Mouse (Mus musculus): ENCODE measurements at regions not wholly inside any gene's neighbourhood (a gene's known extent, or its start where the extent isn't known, plus 50 kb on each side); places are given as distances from the start of the nearest gene placed in this dataset.
A peak's percentile ranks its signal among the peaks of the same experiment; 100 is the strongest.

DNA sequence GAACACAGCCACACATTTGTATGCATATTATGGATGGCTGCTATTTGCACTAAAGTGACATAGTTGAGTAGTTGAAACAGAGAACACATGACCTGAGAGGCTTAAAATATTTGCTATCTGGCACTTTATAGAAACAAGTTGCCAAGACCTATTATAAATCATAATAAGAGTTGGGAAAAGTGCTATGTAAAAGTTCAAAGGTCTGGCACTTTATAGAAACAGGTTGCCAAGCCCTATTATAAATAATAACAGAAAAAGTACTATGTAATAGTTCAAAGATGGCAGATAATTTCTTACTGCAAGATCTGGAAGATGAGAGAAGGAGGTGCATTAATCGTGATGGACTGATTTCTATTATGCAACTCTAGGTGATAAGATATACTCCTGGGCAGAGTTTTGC lies 320.2 kb downstream of the Tfap2b start:
- DNase-seq (ENCODE audit: extremely low spot score): no peak

DNA sequence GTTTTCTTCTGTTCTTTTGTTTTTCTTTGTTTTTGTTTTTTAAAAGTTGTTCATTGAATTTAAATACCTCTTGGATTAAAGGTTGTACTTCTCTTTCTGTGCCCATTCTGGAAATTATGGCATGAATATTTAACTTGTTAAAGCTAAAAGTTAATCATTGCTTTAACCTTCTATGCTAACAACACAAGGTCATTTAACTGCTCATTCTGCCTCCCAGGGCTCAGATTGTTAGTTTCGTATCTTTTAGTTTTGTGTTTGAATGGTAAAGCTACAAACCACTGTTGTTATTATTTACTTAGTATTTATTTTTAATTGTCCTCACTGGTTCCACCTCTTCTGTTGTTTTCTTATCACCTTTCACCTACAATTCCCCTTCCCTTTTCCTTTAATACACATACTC lies 322.7 kb downstream of the Tfap2b start:
- no peak for DNase-seq (ENCODE audit: extremely low spot score)

DNA sequence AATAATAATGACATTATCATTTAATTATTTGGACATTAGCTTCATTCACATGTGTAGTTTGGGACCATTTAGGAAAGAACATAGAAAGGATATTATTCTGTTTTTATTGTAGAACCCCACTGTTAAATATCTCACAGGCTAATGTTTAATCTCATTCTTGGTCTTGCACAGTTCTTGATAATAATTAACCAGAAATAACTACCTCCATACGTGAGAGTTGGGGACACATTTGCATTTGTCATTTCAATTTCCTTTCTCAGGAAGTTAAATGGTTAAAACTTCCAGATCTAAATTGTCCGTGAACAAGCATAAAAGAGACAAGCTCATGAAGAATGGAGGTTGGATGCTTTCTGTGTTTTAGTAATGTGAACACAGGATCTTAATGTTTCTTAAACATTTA lies 326.3 kb downstream of the Tfap2b start:
- DNase-seq (ENCODE audit: extremely low spot score): no peak

DNA sequence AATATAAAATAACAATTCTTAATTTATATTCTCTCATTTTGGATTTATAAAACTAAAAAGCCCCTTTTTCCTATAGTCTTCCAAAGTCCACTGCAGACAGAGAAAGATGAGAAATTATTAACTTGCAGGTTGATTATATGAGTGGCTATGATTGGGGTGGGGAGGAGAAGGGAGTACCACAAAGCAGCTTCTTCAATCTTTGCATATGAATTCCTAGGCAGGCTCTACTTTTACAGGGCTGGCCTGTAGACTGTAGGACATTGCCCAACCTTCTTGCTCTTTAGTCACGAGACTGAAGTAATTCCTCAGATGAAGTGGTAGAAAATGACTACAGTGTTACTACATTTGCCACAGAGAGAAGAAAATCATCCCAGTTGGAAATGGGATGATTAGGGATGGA lies 334.3 kb downstream of the Tfap2b start:
- no peak for DNase-seq (ENCODE audit: extremely low spot score)

DNA sequence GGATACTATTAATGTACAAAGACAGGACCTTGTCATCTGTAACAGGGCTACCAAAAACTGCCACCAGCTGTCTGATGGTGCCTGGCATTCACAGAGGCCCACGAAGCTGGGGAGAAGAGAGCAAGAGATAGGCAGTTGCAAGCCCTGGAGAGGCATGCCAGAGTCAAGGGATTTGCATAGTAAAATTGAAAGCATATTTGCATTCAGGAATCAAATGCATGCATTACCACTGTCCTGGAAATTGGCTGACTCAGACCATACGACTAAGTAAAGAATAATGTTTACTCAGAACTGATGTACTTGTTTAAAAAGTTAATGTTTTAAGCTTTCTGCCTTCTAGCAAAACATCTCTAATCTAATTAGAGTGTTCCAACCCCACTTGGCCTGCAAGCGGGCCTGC lies 357.0 kb downstream of the Tfap2b start:
- DNase-seq (ENCODE audit: extremely low spot score): no peak

DNA sequence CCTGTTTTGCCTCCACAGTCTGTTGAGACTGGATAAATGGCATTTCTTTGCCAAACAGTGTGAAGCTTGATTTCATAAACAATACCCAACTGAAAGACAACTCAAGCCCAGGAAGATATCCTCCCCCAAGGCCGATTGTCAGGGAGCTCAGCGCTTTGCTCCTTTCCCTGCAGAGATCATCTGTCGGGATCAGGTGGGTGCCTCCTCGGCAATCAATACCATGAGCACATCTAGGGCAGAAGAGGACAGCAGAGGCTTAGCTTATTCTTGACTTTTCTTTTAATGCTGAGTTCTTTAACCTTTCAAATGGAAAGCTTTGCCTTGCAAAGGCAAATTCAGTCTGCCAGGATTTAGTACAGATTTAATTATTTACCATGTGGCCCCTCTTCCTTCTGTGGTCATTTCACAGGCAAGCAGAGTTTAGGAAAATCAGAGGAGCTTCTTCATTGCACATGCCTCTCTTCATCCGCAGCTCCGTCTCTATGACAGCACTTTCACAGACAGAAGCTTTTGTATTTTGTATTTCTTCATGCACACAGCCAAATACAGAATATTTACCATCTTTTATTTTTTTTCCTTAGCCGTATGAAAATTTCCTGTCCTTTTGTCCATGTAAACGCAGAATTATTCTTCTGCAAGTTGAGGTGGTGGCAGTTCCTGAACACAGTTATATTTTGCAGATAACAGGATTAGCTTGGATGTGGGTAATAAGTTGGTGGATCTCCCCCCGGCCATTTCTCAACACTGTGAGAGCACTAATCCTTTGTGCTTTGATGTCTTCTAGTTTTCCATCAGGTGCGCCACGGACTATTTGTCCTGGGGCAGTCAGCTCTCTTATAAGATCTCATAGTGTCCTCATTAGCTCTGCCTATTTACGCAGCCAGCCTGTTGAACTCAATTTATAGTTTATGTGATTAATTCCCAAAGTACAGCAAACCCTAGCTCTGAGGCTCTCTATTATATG lies 374.6 kb downstream of the Tfap2b start:
- no peak for DNase-seq (ENCODE audit: extremely low spot score)

DNA sequence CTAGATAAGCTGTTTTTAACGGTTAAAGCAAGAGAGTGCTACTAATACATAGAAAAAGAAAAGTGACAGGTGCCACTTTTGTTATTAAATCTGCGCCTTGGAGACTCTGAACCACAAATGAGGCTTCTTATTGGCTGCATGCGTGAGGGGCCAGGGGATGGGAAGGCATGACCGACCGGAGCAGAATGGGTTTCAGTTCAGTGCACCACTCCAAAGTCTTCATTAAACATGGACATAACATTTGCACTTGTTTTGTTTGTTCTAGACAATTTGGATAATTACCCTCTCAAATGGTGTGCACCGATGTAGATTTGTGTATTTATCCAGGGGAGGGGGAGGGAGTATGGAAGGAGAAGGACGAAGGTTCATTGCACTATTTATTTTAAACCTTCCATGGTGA lies 396.8 kb downstream of the Tfap2b start:
- DNase-seq (ENCODE audit: extremely low spot score): no peak

DNA sequence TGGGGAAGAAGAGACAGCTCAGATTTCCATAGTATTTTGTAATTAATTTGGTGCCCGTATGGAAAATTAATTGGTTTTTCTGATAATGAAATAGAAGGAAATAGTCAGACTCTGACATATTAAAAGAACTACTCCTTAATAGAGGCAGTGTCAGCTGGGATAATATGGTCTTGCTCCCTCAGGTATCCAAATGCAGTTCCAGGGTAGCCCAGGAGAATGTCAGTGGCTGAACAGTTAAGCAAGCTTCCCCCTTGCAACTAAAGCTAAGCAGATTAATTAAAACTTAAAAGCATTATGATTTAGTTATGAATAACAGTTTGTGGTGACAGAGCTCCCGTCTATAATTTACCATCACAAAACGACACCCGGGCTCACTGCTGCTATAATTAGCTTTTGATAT lies 407.0 kb downstream of the Tfap2b start:
- DNase-seq (ENCODE audit: extremely low spot score): no peak

DNA sequence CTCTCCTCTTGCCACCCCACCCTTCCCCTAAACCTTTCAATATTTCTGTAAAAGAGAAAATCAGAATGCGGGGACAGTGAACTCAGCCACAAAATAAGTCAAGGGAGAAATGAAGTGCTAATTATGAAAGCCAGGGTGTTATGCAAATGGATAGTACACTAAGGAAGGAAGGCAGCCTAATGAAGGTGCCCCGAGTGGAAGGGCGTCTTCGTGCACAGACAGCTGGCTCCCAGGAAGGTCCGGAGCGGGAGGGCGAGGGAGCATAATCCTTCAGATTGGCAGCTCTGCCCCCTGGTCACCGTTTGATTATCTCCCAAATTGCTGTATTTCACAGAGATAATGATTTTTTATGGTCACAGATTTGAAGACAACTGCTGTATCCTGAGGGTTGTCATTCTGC lies 430.4 kb downstream of the Tfap2b start:
- no peak for DNase-seq (ENCODE audit: extremely low spot score)

DNA sequence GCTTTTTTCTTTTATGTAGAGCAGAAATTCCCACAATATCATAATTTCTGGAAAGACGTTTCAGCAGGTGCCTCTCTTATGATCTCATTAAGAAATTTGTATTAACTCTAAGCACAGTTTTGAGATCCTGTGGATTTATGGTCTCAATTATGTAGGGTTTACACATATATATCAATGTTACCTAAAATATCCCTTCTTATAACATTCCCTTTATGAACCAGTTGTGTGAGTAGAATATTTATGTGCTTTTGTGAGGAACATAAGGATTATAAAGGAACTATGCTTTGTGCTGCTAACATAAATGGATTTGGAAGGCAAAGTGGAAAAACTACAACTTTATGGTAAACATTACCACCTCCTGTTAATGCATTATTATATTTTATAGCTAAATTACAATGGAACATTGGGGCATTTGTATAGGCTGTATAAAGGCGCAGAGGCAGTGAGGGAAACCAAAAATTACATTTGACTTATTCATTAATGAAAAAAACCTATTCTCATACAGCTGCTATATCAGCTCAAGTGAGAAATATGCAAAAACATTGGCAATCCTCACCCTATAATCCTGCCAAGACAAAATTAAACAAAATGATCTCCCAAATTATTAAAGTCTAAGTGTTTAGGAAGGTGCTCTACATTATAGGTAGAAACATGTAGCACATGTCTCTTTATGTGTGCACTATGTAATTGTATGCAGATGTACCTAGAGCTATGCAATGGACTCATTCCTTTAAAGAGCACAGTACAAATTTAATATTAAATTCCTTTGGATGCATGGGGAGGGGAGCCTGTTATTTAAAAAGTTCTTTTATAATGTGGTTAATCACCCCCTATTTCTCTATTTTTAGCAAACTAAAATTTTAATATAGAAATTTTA lies 439.2 kb downstream of the Tfap2b start:
- no peak for DNase-seq (ENCODE audit: extremely low spot score)

DNA sequence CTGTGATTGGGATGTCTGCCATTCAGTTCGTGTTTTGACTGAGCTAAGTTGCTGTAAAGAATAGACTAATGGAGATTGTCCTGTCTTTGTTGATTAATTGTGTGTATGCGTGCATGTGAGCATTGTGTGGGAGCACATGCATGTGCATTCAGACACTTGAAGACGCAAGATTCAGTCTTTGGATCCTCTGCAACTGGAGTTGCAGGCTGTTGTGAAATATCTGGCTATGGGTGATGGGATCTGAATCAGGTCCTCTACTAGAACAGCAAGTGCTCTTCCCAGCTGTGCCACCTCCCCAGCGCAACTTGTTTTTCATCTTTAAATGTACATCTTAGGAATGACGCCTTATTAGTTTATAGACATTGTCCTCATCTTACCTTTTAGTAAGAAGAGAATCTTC lies 453.4 kb downstream of the Tfap2b start:
- no peak for DNase-seq (ENCODE audit: extremely low spot score)

DNA sequence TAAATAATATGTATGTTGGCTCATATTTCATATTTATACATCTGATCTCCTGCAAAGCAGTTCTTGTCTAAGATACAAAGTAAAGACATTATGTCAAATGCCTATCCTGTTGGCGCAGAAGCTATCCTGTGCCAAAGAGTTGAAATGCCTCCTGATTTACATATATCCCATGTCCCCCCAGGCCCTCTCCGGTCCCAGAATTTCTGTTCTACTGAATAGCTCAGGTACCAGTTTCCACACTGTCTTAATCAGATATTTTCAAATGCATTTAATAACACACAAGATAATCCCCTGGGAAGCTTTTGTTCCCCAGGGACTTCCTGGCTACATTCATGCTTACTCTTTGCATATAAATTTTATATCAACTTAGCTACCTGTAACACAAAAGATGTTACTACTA lies 454.1 kb downstream of the Tfap2b start:
- DNase-seq (ENCODE audit: extremely low spot score): no peak

DNA sequence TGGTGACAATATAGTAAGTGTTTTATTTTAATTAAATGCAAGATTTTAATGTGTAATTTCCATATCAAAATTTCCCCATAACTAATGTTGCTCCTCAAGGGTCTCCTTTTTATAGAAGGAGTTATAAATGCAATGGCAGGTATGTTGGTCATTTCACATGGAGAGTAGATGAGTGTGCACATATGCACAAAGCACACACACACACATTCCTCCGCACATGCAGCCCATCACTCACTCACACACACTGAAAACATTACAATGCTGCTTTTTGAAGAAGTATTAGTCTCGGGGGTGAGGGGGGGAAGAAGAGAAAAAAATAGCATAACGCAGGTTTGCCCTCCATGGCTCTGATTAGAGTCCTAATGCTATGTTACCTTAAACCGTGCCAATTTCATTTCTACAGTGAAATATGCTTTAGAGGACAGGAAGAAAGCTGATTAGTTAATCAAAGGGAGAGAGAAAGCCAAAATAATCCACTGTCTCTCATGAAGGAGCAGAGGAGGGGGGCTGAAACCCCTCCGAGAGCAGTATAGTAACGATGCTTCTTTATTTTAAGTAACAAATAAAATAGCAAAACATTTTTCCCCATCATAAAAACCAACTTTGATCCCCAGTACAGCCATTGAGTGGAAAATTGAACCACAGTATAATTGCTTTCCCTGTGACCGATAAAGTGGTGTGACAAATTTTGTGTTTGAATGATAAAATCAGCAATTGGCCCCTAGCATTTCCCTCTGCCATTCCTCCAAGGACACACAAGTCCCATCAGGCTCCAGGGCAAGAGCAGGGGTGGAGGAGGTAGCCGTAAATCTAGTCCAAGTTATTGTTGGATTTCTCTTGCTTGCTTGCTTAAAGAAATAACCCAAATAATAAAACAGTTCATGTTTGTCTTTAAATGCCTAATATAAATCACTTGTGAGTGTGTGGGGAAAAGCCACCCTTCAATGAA lies 465.0 kb downstream of the Tfap2b start:
- DNase-seq (ENCODE audit: extremely low spot score): no peak

DNA sequence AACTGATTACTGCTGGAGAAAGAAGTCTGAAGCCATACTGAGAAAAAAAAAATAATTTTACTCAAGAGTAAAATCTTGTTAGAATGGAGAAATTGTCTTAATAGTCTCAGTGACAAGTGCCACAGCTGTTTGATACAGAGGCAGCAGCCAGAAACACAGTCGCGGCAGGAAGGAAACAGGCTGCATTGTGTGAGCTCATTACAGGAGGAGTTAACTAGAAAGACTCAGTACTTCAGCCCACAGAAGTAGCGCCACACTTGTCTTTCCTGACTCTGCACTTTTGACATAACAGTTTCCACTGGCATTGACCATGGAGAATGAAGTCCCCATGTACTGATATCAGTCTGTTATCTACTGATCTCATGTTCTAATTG lies 465.7 kb downstream of the Tfap2b start:
- peak; percentile 5 for DNase-seq (ENCODE audit: extremely low spot score)

DNA sequence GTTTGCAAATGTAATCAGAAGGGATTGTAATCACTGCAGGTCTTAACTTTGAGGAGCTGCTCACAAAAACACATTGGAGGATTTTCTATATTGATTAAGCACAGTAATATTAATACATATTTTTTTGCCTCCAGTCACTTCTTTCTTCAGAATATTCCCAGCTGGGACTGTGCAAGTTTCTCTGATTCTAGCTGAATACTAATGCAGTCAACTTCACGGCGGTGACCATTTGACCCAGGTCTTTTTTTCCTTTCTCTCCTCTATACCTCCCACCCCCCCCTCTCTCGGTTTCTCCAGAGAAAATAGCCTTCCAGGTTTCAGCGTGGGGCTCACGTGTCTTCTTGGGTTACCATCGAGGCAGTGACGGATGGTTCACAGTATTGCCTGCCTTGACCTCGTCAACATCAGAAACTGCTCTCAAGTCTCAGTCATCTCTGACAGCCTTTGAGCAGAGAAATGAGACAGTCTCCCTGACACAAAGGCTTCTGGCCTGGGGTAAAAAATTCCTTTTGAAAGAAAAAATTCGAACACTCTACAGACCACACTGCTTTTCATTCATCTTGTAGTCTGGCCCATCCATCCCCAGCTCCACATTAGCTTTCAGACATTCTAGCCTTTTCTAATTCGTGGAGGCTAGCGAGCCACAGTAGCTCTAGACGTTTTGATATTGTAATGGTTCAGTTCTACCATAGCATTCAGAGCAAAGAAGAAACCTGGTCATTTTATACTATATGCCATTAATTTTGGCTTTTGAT lies 472.5 kb downstream of the Tfap2b start:
- peak; percentile 9 for DNase-seq (ENCODE audit: extremely low spot score)

Data from embryo, embryonic 9.5 days (tissue).